Mouse (Mus musculus): Measurements from ENCODE around the gene Slc39a2. TPM values are rescaled to one million over a fixed set of nuclear protein-coding genes. Genes with fewer than 3 reads are reported as not detected.

Slc39a2 gene
- polyA plus RNA-seq, 1 experiment = 0.61 TPM

DNA sequence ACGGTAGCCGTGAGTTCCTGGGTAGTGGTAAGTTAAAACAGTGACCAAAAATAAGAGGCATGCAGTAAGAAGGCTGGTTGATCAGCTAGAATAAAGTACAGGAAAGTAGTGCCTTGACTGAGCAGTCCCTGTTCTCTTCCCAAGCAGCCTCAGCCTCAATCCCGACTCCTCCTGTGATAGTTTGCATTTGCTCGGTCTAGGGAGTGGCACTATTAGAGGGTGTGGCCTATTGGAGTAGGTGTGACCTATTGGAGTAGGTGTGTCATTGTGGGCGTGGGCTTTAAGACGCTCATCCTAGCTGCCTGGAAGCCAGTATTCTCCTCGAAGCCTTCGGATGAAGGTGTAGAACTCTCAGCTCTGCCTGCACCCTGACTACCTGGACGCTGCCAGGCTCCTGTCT lies 46.3 kb downstream of the Slc39a2 start:
- H3K4me1 ChIP-seq (ENCODE audit: control insufficient read depth, insufficient read depth, insufficient read length, low read length) = peaks cover 4% of the 10 kb centered on the region; the same call in 1 of the 2 replicates
- H3K27ac ChIP-seq (ENCODE audit: insufficient read depth, low read depth, low read length) = no peak overlapping the region
- H3K27me3 ChIP-seq (ENCODE audit: control insufficient read depth, insufficient read depth, low read length) = no peaks in the 10 kb centered on the region
- H3K36me3 ChIP-seq (ENCODE audit: control insufficient read depth, insufficient read depth, low read length) = no peaks in the 10 kb centered on the region
- TF ChIP-seq CTCF (IDR thresholded peaks at IDR 0.05; ENCODE audit: extremely low read depth, insufficient read length, insufficient replicate concordance, low read depth, low read length) (no peak), POLR2A (IDR thresholded peaks at IDR 0.05; ENCODE audit: low read depth, low read length) (no peak)
- WGBS = 79% methylated on average over 9 of the region's 9 CpGs
- no peak overlapping the region for H3K4me3 ChIP-seq (ENCODE audit: low read depth, low read length)

DNA sequence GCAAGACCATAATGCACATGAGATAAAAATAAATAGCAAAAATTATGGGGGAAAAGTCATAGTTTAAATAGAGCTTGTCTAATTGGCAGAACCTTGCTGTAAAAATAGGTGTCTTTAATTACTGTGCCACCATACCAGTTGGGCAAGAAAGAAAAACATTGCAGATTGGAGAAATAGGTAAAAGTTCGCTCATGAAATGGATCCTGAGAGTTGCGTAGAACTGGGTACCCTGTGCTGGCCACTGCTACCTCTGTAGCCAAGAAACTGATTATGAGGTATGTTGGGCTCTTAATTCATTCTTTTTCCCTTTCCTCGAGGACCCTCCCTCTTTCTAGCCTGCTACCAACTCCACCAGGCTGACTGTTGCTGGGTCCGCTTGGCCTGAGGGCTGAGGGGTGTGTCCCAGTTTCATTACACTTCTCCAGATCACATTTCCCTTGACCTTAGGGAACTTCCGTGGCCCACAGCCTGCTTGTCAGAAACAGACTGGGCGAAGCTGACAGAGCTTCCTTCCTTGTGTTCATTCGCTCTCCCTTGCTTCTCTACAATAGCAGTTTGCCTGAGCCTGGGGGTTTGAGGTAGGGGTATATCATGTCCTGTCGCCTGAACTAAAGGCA lies 48.4 kb downstream of the Slc39a2 start:
- H3K27ac ChIP-seq (ENCODE audit: insufficient read depth, low read depth, low read length) = no peak overlapping the region
- 42% methylated on average over 8 of the region's 8 CpGs for WGBS
- no peak for TF ChIP-seq POLR2A (IDR thresholded peaks at IDR 0.05; ENCODE audit: low read depth, low read length)
- TF ChIP-seq CTCF (IDR thresholded peaks at IDR 0.05; ENCODE audit: extremely low read depth, insufficient read length, insufficient replicate concordance, low read depth, low read length) = no peak
- no peak overlapping the region for H3K4me3 ChIP-seq (ENCODE audit: low read depth, low read length)
- H3K27me3 ChIP-seq (ENCODE audit: control insufficient read depth, insufficient read depth, low read length) = no peaks in the 10 kb centered on the region
- no peaks in the 10 kb centered on the region for H3K36me3 ChIP-seq (ENCODE audit: control insufficient read depth, insufficient read depth, low read length)
- H3K4me1 ChIP-seq (ENCODE audit: control insufficient read depth, insufficient read depth, insufficient read length, low read length) = peaks cover 4% of the 10 kb centered on the region; the same call in 1 of the 2 replicates

GRCm38 (mm10) chr14:51941577-51941976 lies 48.9 kb downstream of the Slc39a2 start:
- H3K36me3 ChIP-seq (ENCODE audit: control insufficient read depth, insufficient read depth, low read length) = no peaks in the 10 kb centered on the region
- TF ChIP-seq CTCF (IDR thresholded peaks at IDR 0.05; ENCODE audit: extremely low read depth, insufficient read length, insufficient replicate concordance, low read depth, low read length) (no peak), POLR2A (IDR thresholded peaks at IDR 0.05; ENCODE audit: low read depth, low read length) (no peak)
- no peak overlapping the region for H3K4me3 ChIP-seq (ENCODE audit: low read depth, low read length)
- H3K4me1 ChIP-seq (ENCODE audit: control insufficient read depth, insufficient read depth, insufficient read length, low read length) = peaks cover 4% of the 10 kb centered on the region; the same call in 1 of the 2 replicates
- no peak overlapping the region for H3K27ac ChIP-seq (ENCODE audit: insufficient read depth, low read depth, low read length)
- no peaks in the 10 kb centered on the region for H3K27me3 ChIP-seq (ENCODE audit: control insufficient read depth, insufficient read depth, low read length)
- WGBS = 61% methylated on average over 9 of the region's 9 CpGs

DNA sequence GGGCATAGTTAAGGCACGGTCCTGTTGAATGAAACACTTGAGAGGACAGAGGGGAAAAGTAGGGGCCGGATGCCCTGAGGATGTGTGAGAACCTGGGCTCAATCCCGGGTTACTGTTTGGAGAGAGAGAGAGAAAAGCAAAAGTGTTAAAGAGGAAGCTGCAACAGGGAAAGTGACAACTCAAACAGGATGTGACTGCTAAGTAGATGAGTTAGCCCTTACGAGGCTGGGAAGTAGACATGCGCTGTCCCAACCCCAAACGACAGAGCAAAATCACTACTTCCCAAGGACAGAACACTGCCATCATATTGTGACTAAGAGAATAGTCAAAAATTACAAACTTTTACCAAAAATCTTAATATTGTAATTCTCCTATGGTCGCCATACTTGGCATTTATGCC lies 49.5 kb downstream of the Slc39a2 start:
- TF ChIP-seq CTCF (IDR thresholded peaks at IDR 0.05; ENCODE audit: extremely low read depth, insufficient read length, insufficient replicate concordance, low read depth, low read length) (no peak), POLR2A (IDR thresholded peaks at IDR 0.05; ENCODE audit: low read depth, low read length) (no peak)
- Histone ChIP-seq H3K36me3 (ENCODE audit: control insufficient read depth, insufficient read depth, low read length) (no peaks in the 10 kb centered on the region), H3K4me1 (ENCODE audit: control insufficient read depth, insufficient read depth, insufficient read length, low read length) (peaks cover 4% of the 10 kb centered on the region; the same call in 1 of the 2 replicates), H3K27ac (ENCODE audit: insufficient read depth, low read depth, low read length) (no peak overlapping the region), H3K27me3 (ENCODE audit: control insufficient read depth, insufficient read depth, low read length) (no peaks in the 10 kb centered on the region), H3K4me3 (ENCODE audit: low read depth, low read length) (no peak overlapping the region)
- WGBS = 72% methylated on average over 7 of the region's 7 CpGs

- TF ChIP-seq CTCF (IDR thresholded peaks at IDR 0.05; ENCODE audit: extremely low read depth, insufficient read length, insufficient replicate concordance, low read depth, low read length) = no peak
- TF ChIP-seq POLR2A (IDR thresholded peaks at IDR 0.05; ENCODE audit: low read depth, low read length) = no peak
- no peak overlapping the region for H3K4me3 ChIP-seq (ENCODE audit: low read depth, low read length)
- peaks cover 4% of the 10 kb centered on the region; the same call in 1 of the 2 replicates for H3K4me1 ChIP-seq (ENCODE audit: control insufficient read depth, insufficient read depth, insufficient read length, low read length)
- 51% methylated on average over 6 of the region's 6 CpGs for WGBS
- no peaks in the 10 kb centered on the region for H3K36me3 ChIP-seq (ENCODE audit: control insufficient read depth, insufficient read depth, low read length)
- no peaks in the 10 kb centered on the region for H3K27me3 ChIP-seq (ENCODE audit: control insufficient read depth, insufficient read depth, low read length)
- no peak overlapping the region for H3K27ac ChIP-seq (ENCODE audit: insufficient read depth, low read depth, low read length)
Observed at GRCm38 (mm10) chr14:51943336-51943735, 50.6 kb downstream of the Slc39a2 start.

Other genes starting within 250 kb of the Slc39a2 start
- gene Gm17079, start 197.4 kb upstream of the Slc39a2 start, polyA plus RNA-seq (2012; rRNA removed) = not detected in 2 replicates
- not detected in 2 replicates for gene Gm5800, start 175.7 kb upstream of the Slc39a2 start, polyA plus RNA-seq (2012; rRNA removed)
- gene Ang4, start 119.3 kb upstream of the Slc39a2 start, polyA plus RNA-seq (2012; rRNA removed) = 46.7 and 466 TPM in 2 replicates
- 0.13 TPM in 1 of 2 replicates, not detected in the other for gene AY358078, start 92.8 kb upstream of the Slc39a2 start, polyA plus RNA-seq (2012; rRNA removed)
- 0.15 TPM in 1 of 2 replicates, not detected in the other for gene Ear6, start 39.2 kb upstream of the Slc39a2 start, polyA plus RNA-seq (2012; rRNA removed)
- 11.2 and 16.9 TPM in 2 replicates for gene Mettl17, start 8.0 kb upstream of the Slc39a2 start, polyA plus RNA-seq (2012; rRNA removed)
- gene Ndrg2, start 21.3 kb downstream of the Slc39a2 start, polyA plus RNA-seq (2012; rRNA removed) = 23.7 and 32.9 TPM in 2 replicates
- gene Tppp2, start 25.5 kb downstream of the Slc39a2 start, polyA plus RNA-seq (2012; rRNA removed) = not detected in 2 replicates
- gene Rnase13, start 29.9 kb downstream of the Slc39a2 start, polyA plus RNA-seq (2012; rRNA removed) = not detected in 2 replicates
- gene Arhgef40, start 91.8 kb downstream of the Slc39a2 start, polyA plus RNA-seq (2012; rRNA removed) = 12.7 and 19.1 TPM in 2 replicates
- gene Tmem253, start 122.8 kb downstream of the Slc39a2 start, polyA plus RNA-seq (2012; rRNA removed) = 53.4 and 91.5 TPM in 2 replicates
- gene Zfp219, start 127.8 kb downstream of the Slc39a2 start, polyA plus RNA-seq (2012; rRNA removed) = 37.9 and 72.7 TPM in 2 replicates
- not detected in 2 replicates for gene Olfr221, start 149.6 kb downstream of the Slc39a2 start, polyA plus RNA-seq (2012; rRNA removed)
- 8.4 and 22.4 TPM in 2 replicates for gene Hnrnpc, start 211.1 kb downstream of the Slc39a2 start, polyA plus RNA-seq (2012; rRNA removed)
- gene Rpgrip1, start 217.8 kb downstream of the Slc39a2 start, polyA plus RNA-seq (2012; rRNA removed) = 0.86 and 1.0 TPM in 2 replicates